Mouse (Mus musculus) intestine, postnatal 0 days (tissue): ENCODE measurements at regions not wholly inside any gene's neighbourhood (a gene's known extent, or its start where the extent isn't known, plus 50 kb on each side); places are given as distances from the start of the nearest gene placed in this dataset.

Source experiments
- ATAC-seq: fragments of 200-750 bp; cut with Nextera tagmentation; 2 replicates; pipeline ENCODE4 v1.8.0; 2017; ENCODE audit warnings: mild to moderate bottlenecking, moderate TSS enrichment, moderate library complexity
- H3K27ac ChIP-seq: fragments of 300-500 bp; sonication (generic); 2 replicates; pipeline ENCODE4 v1.5.1; 2014; ENCODE audit warnings: mild to moderate bottlenecking, low read depth, low read length, moderate library complexity
- H3K27me3 ChIP-seq: fragments of 300-500 bp; sonication (generic); replicated peaks from 2 replicates; pipeline ENCODE4 v1.6.1; 2014; ENCODE audit warnings: low read length, mixed read lengths; ENCODE audit not compliant: control insufficient read depth, insufficient read depth
- H3K36me3 ChIP-seq: fragments of 300-500 bp; sonication (generic); 2 replicates; pipeline ENCODE4 v1.6.1; 2014; ENCODE audit warnings: mild to moderate bottlenecking, moderate library complexity; ENCODE audit not compliant: control insufficient read depth, insufficient read depth
- H3K4me1 ChIP-seq: fragments of 300-500 bp; sonication (generic); replicated peaks from 2 replicates; pipeline ENCODE4 v1.6.1; 2014; ENCODE audit warnings: antibody characterized with exemption, low read length, mixed read lengths; ENCODE audit not compliant: control insufficient read depth, insufficient read depth
- H3K4me2 ChIP-seq: fragments of 300-500 bp; sonication (generic); replicated peaks from 2 replicates; pipeline ENCODE4 v1.6.1; 2014; ENCODE audit warnings: low read depth, mild to moderate bottlenecking, moderate library complexity
- H3K4me3 ChIP-seq: fragments of 300-500 bp; sonication (generic); 2 replicates; pipeline ENCODE4 v1.5.1; 2014; ENCODE audit warnings: low read depth, low read length
- H3K9ac ChIP-seq: fragments of 300-500 bp; sonication (generic); 2 replicates; pipeline ENCODE4 v1.6.1; 2014; ENCODE audit warnings: mild to moderate bottlenecking, low read depth, low read length
- H3K9me3 ChIP-seq: fragments of 300-500 bp; sonication (generic); 2 replicates; pipeline ENCODE4 v1.6.1; 2016; ENCODE audit warnings: mixed run types; ENCODE audit not compliant: control insufficient read depth
- CTCF ChIP-seq: sonication (generic); IDR thresholded peaks from 2 replicates; pipeline ENCODE4 v1.5.1; 2016; ENCODE audit warnings: low read depth, mild to moderate bottlenecking, control low read depth, antibody characterized with exemption, moderate library complexity
- whole genome bisulfite sequencing: fragments of 180-500 bp; shearing (Covaris S2); extraction: QIAGEN DNeasy Blood & Tissue Kit; methylation state at CpG from one replicate; pipeline ENCODE4 v1.1.7; 2014; 5-methylcytosine and 5-hydroxymethylcytosine counted together

DNA sequence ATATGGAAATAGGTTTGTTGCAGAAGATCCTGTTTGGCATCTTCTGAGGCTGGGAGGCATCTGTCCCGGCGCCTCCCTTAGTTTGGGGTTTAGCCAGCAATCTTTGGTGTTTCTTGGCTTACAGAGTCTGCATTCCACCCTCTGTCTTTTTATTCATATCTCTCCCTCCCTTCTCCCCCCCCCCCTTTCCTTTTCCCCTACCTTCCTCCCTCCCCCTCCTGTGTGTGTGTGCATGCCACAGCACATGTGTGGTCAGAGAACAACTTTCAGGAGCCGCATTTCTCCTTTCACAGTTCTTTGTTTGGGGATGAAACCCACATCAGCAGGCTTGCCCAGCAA lies 131.4 kb downstream of the Tex36 start:
- TF ChIP-seq CTCF: no peak
- Histone ChIP-seq H3K9ac (no peak overlapping the region), H3K4me1 (peaks cover 6% of the 10 kb centered on the region), H3K9me3 (no peaks in the 10 kb centered on the region), H3K27ac (no peak overlapping the region), H3K36me3 (no peaks in the 10 kb centered on the region), H3K27me3 (no peaks in the 10 kb centered on the region), H3K4me3 (no peak overlapping the region), H3K4me2 (no peak overlapping the region)
- WGBS: 25% methylated on average over 3 of the region's 3 CpGs
- ATAC-seq: no peak

- Histone ChIP-seq H3K4me1 (peaks cover 6% of the 10 kb centered on the region), H3K36me3 (no peaks in the 10 kb centered on the region), H3K27ac (no peak overlapping the region), H3K9ac (no peak overlapping the region), H3K27me3 (no peaks in the 10 kb centered on the region), H3K4me2 (no peak overlapping the region), H3K4me3 (no peak overlapping the region), H3K9me3 (no peaks in the 10 kb centered on the region)
- TF ChIP-seq CTCF: no peak
- WGBS: 25% methylated on average over 6 of the region's 6 CpGs
- ATAC-seq: peak; percentile 84
Observed at GRCm38 (mm10) chr7:133469952-133470619, 131.9 kb downstream of the Tex36 start.

- Histone ChIP-seq H3K4me2 (no peak overlapping the region), H3K4me3 (no peak overlapping the region), H3K9me3 (no peaks in the 10 kb centered on the region), H3K9ac (no peak overlapping the region), H3K4me1 (peaks cover 6% of the 10 kb centered on the region), H3K27ac (no peak overlapping the region), H3K36me3 (no peaks in the 10 kb centered on the region), H3K27me3 (no peaks in the 10 kb centered on the region)
- no peak for ATAC-seq
- no peak for TF ChIP-seq CTCF
- 69% methylated on average over 3 of the region's 3 CpGs for WGBS
Observed at GRCm38 (mm10) chr7:133469106-133469505, 132.9 kb downstream of the Tex36 start.

- Histone ChIP-seq H3K4me3 (no peak overlapping the region), H3K4me2 (no peak overlapping the region), H3K36me3 (no peaks in the 10 kb centered on the region), H3K9me3 (no peaks in the 10 kb centered on the region), H3K27me3 (no peaks in the 10 kb centered on the region), H3K27ac (no peak overlapping the region), H3K9ac (no peak overlapping the region), H3K4me1 (peaks cover 6% of the 10 kb centered on the region)
- TF ChIP-seq CTCF: no peak
- ATAC-seq: no peak
- WGBS: 42% methylated on average over 3 of the region's 3 CpGs
Observed at GRCm38 (mm10) chr7:133468346-133468745, 133.6 kb downstream of the Tex36 start.

DNA sequence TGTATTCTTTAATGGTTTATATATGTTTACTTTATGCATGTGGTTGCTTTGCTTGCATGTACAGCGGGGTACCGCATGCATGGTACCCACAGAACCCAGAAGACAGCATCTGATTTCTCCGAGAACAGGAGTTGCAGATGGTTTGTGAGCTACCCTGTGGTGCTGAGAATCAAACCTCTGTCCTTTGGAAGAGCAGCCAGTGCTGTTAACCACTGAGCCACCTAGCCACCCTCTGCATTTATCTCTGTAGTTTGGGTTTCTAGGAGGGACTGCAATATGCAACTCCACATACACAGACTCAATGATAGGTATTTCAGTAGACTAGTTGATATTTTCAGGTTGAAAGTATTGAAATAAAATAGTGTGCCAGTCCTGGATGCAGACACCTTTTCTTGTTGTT lies 134.4 kb downstream of the Tex36 start:
- Histone ChIP-seq H3K36me3 (no peaks in the 10 kb centered on the region), H3K9ac (no peak overlapping the region), H3K27me3 (no peaks in the 10 kb centered on the region), H3K4me1 (peaks cover 6% of the 10 kb centered on the region), H3K4me2 (no peak overlapping the region), H3K4me3 (no peak overlapping the region), H3K27ac (no peak overlapping the region), H3K9me3 (no peaks in the 10 kb centered on the region)
- no peak for TF ChIP-seq CTCF
- no peak for ATAC-seq
- 89% methylated on average over 3 of the region's 3 CpGs for WGBS

- no peak for TF ChIP-seq CTCF
Observed at GRCm38 (mm10) chr7:133459306-133459705, 142.7 kb downstream of the Tex36 start.

More at GRCm38 (mm10) chr7:133459306-133459705, 142.7 kb downstream of the Tex36 start:
- no peak overlapping the region for H3K9ac ChIP-seq
- 73% methylated on average over 7 of the region's 7 CpGs for WGBS
- H3K4me3 ChIP-seq: no peak overlapping the region
- H3K27me3 ChIP-seq: no peaks in the 10 kb centered on the region
- H3K36me3 ChIP-seq: no peaks in the 10 kb centered on the region
- H3K4me2 ChIP-seq: no peak overlapping the region
- no peaks in the 10 kb centered on the region for H3K9me3 ChIP-seq
- H3K4me1 ChIP-seq: no peaks in the 10 kb centered on the region; the same call in 1 of the 2 replicates
- no peak for ATAC-seq
- H3K27ac ChIP-seq: no peak overlapping the region
